Mouse (Mus musculus) c-Kit-positive CD71-positive TER-119-positive erythroid progenitor cells, embryonic 14.5 days (primary cell): ENCODE results near the gene Urad.

ENCODE experiments used
- DNase-seq: peaks from one replicate; pipeline ENCODE4 v3.0.0-alpha.2; 2013; ENCODE audit warnings: low spot score

Gene Urad

GRCm38 (mm10) chr5:147300917-147301780 is 21.1 kb downstream of the Urad start:
- DNase-seq = no peak

- no peak for DNase-seq
Measured at GRCm38 (mm10) chr5:147300001-147300363, 22.3 kb downstream of the Urad start.

GRCm38 (mm10) chr5:147299255-147300000 is 22.8 kb downstream of the Urad start:
- DNase-seq = peak; percentile 17

GRCm38 (mm10) chr5:147297249-147297648 is 25.0 kb downstream of the Urad start:
- no peak for DNase-seq

GRCm38 (mm10) chr5:147294121-147294520 is 28.1 kb downstream of the Urad start:
- no peak for DNase-seq

GRCm38 (mm10) chr5:147293127-147293910 is 28.9 kb downstream of the Urad start:
- peak; percentile 52 for DNase-seq

- no peak for DNase-seq
Measured at GRCm38 (mm10) chr5:147292506-147293120, 29.6 kb downstream of the Urad start.

- DNase-seq = no peak
Measured at GRCm38 (mm10) chr5:147291764-147292505, 30.3 kb downstream of the Urad start.

- DNase-seq = no peak
Measured at GRCm38 (mm10) chr5:147284365-147284764, 37.9 kb downstream of the Urad start.

GRCm38 (mm10) chr5:147277547-147277925 is 44.7 kb downstream of the Urad start:
- DNase-seq = no peak

- DNase-seq = no peak
Measured at GRCm38 (mm10) chr5:147276701-147277546, 45.3 kb downstream of the Urad start.

GRCm38 (mm10) chr5:147275761-147276160 is 46.5 kb downstream of the Urad start:
- DNase-seq = no peak

- DNase-seq = no peak
Measured at GRCm38 (mm10) chr5:147274174-147275141, 47.8 kb downstream of the Urad start.

GRCm38 (mm10) chr5:147272808-147273345 is 49.4 kb downstream of the Urad start:
- DNase-seq = no peak

- DNase-seq = no peak
Measured at GRCm38 (mm10) chr5:147272046-147272807, 50.0 kb downstream of the Urad start.

GRCm38 (mm10) chr5:147270673-147271655 is 51.3 kb downstream of the Urad start:
- no peak for DNase-seq
